Mouse (Mus musculus) thymus, postnatal 10 days (tissue): ENCODE results near the gene Tenm2.

ENCODE experiments used
- DNase-seq, 2 experiments: peaks; one replicate each; pipeline ENCODE4 v3.0.0; 2021; ENCODE audit warnings: low spot score in 2 of 2

The Tenm2 gene

DNA sequence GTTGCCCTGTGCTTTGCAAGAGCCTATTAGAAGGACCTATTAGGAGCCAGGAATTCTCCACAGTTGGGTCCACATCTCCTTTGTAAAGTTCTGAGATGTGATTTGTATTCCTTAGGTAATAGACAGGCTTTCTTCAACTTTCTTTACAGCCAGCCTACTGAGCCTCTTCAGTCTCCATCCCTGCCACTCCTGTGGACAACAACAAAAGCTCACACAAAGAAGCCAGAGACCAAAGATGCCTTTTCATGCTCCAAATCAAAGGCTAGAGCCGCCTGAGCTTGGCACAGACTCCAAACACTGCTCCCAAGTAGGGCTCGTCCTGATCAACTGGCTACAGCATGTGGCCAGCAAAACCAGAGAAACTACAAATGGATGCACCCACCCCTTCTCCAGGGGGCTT, 333.5 kb downstream of the Tenm2 start:
- DNase-seq: no peak

DNA sequence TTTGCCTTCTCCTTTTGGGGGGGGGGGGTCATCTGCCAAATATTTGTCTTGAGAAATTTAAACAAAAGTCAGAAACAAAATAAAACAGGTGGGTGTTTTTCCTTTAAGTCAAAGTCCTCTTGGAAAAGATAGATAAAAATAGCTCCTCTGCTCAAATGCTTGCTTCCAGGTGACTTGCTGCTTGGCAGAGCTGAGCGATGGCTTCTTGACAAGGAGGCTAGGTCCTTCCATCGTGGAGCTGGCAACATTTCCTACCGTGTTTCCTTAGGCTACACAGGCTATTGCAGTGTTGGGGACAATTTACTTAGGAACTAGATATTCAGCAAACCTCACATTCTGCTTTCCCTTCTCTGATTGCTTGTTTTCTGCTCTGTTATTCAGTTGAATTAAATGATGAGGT, 342.7 kb downstream of the Tenm2 start:
- no peak for DNase-seq

DNA sequence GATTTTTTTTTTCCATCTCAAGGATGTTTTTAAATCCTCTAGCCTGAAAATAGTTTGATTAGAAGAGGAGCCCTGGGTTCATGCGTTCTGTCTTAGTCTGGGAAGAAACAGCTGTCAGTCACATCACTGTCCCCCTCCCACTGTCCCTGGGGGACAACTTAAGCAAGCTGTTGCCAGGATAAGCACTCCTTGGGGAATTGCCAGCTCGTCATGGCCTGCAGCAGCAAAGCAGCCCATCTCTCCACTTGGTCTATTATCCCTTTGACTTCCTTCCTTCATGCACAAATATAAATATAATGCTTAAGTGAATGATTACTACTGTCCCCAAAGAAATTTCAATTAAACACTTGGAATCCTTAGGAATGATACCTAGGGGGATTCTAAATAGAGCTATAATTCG, 344.7 kb downstream of the Tenm2 start:
- DNase-seq: no peak

DNA sequence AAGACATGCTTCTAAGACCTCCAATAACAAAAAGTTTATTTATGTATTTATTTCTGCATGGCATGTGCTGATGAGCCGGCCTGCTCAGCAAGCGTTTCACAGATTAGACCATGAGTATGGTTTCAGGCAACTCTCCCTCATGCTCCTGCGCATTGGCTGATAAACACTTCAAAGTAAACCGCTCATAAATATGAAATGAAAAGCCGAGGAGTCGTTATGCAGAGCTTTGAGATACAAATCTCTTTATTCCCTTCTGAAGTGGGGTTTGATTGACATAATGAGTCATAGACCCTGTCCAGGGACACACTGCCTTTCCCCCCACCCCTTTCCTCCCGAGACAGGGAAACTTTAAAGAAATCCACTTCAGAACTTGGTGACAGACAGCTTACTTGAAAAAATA, 348.3 kb downstream of the Tenm2 start:
- DNase-seq: no peak

DNA sequence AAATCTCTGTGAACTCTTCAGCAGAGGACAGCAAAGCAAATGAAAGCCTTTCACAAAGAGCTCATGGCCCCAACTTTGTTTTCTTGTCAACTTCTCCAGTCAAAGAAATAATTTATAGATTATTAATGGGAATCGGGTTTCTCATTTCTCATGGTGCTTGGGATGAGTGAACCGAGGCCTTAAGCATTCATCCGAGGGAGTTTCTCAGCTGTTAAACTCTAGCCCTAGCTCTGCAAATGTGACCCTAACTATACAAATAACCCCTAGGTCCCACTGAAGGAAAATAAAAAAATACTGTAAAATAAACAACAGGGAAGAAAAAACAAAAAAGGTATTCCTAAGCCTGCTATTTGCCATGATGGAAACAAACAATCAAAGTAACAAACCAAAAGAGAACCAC, 349.6 kb downstream of the Tenm2 start:
- no peak for DNase-seq

DNA sequence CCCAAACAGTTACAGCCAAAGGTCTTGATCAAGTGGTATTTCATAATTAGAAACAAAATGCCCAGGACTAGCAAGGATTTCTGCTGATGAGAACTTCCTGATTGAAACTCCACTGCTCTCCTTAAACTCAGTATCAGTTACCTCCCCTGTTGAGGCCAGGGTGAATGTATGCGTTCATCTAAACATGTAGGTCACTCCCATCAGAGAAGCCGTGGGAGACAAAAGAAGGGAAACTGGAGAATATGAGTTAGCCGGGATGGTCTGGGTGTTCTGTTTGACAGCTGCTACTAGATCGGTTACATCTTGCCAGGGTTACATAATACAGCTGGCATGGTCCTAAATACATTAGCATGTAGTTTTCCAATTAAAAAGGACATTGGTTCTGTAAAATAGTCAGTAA, 362.8 kb downstream of the Tenm2 start:
- DNase-seq: no peak

DNA sequence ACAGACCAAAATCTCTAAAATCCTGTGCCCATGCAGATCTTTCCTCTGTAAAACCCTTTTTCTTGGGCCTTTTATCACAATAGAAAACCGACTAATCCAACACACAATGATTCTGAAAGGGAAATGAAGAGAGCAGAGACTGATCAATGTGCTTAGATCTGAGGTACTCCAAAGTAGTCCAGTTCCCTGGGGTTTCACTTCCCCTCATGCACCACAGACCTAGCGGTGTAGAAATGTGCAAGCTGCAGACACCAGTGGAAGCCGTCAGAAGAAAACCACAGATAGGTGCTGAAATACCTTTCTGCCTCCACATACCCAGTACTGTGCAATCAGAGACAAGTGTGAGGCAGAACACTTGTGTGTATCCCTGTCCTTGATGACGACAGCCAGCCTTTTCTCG, 365.2 kb downstream of the Tenm2 start:
- DNase-seq: no peak

DNA sequence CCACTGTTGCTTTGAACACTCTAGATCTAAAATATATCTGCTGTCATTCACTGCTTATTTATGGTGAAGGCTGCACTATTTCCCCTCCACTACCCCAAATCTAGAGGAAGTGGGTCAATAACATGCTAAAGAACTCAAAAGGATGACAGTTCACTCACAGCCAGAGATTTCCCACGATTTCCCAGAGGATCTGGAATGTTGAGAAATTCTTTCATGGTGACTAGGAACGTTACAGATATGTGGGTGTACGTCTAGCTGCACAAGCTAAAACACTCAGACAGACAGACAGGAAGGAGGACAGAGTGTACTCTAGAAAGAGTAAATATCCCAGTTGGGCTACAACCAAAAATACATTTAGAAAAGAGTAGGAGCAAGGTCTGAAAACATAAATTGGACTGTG, 384.1 kb downstream of the Tenm2 start:
- no peak for DNase-seq

DNA sequence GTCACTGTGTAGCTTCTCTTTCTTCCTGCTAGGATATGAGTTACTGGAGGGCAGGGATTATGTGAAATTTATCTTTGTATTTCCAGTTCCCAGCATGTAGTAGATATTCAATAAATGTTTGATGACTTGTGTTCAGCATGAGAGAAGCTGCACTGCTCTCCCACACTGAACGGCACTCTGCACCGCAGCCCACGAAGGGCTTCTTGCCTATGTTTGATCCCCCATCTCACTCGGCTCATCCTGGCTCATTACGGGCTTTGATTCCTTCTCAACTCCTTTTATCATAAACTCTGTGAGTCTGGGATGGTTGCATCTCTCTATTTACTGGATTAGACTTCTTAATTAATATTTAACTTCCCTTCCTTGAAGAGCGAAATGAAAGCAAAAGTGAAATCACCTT, 388.3 kb downstream of the Tenm2 start:
- no peak for DNase-seq

DNA sequence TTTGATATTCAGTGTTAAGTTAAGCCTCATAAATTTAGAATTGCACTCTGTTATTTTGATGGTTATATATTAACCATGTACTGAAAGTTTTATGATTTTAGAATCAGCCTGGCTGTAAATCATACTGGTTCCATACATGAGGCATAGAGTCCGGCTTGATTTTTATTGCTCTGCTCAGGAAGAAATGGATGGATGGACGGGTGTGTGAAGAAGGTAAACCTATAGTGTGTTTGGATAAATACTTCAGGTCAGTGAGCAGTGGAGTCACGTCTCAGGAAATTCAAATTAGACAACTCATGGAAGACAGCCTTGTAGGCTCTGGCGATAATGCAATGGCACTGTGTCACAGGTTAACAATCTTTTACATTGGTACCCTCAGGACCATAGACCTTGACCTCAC, 402.9 kb downstream of the Tenm2 start:
- no peak for DNase-seq

DNA sequence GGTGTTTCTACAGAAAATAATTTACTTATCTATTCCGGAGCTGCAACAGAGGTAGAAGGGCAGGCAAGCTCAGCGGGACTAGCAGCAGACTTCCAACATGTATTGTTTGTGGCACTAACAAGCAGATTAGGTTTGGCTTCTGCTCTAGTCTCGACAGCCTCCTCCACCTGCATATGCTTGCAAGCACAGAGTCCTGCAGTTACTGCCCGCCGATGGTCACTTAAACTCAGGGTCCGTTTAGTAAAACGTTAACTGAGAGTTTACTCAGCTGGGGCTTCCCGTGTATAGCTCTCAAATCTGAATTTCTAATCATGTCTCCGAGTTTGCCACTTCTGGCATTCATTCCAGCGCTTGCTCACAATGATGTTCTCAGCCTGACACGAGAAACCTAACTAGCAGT, 404.3 kb downstream of the Tenm2 start:
- DNase-seq: no peak

DNA sequence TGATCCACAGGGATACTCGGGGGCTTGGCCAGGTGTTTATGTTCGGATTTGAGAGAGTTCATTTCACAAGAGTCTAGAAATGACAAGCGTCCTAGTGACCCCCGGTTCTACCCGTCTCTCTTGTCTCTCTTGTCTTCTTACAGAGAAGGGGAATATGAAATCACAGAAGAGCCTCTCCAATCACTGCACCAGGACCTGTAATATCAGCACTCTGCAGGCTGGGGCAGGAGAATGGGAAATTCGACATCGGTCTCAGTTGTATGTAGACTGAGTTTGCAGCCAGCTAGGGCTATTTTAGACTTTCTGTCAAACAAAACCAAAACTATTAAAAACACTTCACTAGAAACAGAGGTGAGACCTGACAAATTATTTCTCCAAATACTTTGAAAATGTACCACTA, 411.1 kb downstream of the Tenm2 start:
- no peak for DNase-seq

DNA sequence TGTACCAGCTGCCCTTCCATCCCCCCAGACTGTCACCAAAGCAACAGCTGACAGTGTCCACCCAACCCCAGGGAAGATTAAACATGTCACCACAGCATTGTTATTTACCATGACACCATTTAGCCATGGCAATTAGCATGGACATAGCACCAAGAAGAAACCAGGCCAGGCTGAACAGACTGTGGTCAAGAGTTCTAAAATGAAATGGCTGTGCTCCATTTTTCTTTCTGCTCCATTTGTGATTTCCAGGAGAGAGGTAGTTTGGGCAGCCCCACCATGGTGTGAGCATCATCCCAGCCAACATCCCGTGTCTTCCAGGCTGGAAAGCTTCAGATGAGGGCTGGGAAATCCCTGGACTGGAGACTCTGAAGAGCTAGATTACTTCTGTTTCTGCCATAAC, 431.1 kb downstream of the Tenm2 start:
- DNase-seq: no peak

DNA sequence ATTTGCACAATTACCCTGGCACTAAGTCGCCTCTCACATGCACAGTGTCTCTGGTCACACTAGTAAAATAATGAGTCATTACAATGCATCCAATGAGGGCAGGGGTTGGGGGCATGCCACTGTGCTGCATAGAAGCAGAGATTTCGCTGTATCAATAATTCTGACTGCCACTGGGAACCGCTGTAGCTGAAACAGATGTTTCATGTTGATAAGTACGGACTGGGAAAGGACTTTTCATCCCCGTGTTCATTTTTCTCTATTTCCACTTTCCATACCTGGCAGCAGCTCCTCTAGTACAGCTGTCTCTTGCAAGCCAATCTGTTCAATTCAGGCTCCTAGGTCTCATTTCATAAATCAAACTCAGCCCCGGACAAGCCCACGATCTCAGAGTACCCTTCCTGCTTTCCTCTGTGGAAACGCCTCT, 433.5 kb downstream of the Tenm2 start:
- no peak for DNase-seq

DNA sequence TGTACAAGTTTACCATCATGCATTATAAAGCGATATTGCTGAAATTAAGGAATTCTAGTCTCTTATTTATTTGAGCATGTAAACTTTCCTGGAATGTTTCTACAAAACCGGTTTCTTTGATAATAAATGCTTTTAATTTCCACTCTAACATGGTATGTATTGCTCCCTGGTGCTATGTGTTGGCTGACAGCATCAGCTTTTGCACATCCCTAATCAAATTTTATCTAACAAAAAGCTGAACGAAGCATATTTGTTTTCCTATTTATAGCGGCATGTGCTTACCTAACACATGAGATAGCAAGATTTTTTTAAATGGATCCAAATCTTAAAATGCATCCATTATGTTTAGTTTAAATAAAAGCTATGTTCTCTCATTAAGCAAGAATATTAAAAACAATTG, 434.1 kb downstream of the Tenm2 start:
- DNase-seq: no peak

DNA sequence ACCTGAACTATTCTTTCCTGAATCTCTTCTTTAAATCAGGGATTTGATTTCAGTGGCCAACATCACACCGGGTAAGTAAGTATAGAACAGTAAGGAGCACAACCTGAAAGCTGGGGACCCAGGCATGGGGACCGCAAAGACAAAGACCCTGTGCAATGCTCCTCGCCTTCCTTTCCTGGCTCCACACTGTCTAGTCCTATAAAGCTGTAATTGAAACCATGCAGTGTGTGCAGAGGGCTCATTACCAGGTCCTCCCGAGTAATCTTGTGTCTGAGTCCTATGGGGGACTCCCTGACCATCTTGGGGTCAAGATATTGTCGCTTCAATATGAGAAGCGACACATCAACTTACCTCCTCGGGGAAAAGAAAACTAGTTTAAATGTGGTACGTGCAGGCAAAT, 436.4 kb downstream of the Tenm2 start:
- DNase-seq: no peak

DNA sequence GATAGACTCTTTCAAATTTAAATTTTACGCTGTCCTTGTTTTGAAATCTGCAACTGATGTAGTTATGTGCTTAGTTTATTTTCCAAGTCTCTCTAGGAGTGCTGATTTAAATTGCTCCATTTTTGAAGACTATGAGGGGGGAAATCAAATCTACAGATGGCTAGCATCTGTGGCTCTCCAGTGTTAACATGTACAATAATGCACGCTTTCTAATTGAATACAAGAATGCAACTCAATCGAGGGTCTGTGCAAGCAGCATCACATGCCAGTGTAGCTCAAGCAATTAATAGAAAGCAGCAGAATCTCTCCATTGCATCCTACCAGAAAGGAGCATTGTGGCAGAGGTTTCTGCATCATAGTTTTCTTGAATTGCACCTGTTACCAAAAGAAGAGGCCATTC, 477.8 kb downstream of the Tenm2 start:
- DNase-seq: no peak

DNA sequence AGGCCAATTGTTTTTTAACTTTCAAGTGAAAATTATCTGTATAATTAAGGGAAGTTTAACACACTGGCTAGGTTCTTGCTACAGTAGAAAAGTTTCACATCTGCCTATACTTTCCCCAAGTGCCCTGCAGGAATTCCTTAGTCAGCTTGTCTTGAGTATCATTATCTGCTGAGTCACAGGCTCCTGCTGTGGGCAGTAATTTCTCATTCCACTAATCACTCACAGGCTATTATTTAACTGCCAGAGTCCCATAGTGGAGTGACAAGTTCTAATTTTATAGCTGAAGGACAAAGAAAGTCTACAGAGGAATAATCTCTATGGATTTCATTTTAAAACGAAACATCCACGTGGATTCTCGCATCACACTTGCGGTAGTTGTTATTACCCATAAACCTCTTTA, 489.5 kb downstream of the Tenm2 start:
- DNase-seq: no peak

DNA sequence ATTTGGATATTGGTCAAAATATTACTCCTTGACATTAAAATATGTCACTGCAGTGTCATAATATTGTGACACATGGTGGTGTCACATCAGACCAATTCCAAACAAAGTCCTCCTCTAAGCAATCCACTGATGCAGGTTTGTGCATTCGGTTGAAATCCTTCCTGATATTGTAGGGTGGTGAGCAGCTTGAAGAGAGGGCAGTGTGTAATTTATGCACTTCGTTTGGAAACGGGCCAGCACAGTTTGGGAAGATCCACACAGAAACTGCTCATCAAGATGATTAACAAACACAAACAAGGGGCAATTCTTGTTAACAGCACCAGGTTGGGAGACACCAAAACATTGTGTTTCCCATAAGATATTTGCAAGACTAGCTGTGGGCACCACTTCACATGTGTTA, 508.0 kb downstream of the Tenm2 start:
- DNase-seq: no peak

DNA sequence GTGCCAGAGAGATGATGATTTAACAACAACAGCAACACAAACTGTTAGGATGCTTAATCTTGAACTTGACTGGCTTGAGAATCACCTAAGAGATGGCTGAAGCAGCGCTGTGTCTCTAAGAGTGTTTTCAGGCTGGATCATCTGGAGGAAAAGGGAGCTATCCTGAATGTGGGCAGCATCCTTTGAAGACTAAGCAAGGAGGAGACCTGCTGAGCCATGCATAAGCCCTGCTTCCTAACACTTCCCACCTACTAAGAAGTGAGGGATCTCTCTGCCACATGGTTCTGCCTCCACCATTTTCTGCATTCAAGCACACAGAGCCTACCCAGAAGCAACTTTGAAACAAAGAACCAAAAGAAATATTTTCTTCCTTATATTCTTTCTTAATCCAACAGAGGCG, 532.9 kb downstream of the Tenm2 start:
- DNase-seq: no peak

DNA sequence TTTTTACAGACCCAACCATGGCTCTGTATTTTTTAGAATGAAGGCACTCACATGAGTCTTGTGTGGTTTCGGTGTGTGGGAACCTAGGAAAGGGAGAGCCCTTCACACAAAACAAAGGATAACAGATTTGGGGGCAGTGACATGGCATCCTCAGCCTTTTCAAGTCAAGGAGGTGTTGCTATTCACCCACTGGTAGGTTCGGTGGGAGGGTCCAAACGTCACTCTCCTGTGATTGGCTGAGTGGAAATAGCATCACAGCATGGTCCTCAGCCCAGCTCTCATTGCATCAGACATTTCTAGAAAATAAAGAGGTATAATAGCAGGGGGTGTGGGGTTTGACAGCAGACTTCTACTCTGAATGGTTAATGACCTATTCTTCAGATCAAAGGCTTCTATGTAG, 534.8 kb downstream of the Tenm2 start:
- DNase-seq: no peak

DNA sequence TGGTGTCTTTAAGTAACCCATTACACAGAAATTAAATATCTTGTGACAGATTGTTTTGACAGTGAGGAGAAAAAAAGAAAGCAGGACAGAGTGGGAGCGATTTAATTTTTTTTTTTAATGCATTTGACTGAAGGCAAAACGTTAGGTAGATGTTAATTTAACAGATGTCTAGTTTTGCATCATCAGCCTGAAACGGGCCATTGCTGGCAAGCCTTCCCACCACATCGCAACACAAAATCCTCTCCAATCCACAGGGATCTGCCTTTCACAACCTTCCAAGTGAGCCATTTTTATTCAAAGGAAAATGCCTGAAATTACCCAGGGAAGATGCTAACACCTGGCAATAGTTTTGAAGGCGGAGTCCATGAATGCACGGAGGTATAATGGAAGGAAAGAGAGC, 535.6 kb downstream of the Tenm2 start:
- DNase-seq: no peak

DNA sequence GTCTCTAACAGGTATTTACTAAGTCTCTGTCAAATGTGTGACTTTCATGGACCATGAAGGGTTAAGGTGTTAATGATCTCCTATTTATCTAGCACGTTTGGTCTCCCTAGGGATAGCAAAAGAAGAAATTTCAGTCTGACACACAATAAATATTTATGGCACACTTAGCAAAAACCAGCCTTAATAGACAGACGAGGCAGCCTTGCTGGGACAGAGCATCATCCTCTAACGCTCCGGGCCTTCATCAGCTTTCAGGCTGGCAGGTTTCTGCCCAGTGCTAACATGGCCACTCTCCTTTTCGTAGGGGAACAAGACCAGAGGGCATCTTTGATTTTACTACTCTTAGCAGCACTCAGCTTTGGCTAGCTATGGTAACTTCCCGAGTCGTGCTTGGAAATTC, 537.5 kb downstream of the Tenm2 start:
- no peak for DNase-seq

DNA sequence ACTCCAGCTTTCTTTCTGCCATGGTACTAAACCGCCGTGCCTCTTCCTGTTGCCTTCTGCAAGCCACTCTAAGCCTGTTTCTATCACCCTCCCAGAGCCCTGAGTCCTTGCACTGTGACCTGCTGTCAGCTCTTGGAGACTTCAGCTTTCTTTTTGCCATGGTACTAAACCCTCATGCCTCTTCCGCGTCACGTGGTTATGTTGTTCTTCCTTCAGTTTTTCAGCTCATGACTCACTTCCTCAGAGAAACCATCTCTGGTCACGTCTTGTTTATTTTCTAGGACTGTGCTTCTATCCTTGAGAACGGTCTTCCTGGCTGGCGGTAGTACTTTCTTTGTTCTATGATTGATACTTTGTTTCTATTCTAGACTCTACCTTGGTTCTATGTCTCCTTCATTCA, 537.9 kb downstream of the Tenm2 start:
- no peak for DNase-seq

DNA sequence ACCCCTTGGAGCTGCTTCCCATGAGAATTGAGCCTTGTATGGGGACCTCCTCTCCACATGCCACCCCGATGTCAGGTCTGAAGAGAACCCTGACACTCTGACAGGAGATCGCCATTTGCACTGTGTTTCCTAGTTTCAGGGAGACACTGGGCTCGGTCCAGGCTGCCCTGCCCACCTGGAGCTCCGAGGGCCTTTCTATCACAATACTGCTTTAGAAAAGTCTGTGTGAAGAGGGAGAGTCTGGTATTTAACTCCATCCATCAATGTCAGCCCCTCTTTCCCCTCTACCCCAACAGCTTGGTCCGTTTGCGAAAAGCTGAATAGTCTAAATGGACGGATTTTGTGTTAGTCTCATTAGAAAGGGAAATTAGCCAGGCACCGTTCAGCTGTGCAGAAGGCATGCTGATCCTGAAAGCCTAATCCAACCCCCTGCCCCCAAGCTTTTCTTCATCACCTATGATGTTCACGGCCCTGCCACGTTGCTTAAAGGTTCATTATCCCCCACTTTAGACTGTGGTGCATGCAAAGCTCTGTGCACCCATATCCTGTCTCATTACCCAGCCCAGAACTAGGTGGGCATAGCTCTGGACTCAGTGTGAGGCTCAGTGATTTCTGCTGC, 538.6 kb downstream of the Tenm2 start:
- DNase-seq: no peak
